Mouse (Mus musculus) kidney, embryonic 15.5 days (tissue): ENCODE measurements around the gene Tnfrsf17. TPM values are rescaled to one million over a fixed set of nuclear protein-coding genes. Genes with fewer than 3 reads are reported as not detected.
"Not testable (repeated sequence)": the region's sequence is repeated elsewhere in the genome, so short reads cannot be mapped to it uniquely, and the experiment has no call there.

Experiments used
- ATAC-seq: fragments of 200-750 bp; cut with Nextera tagmentation; replicated peaks from 2 replicates; pipeline ENCODE4 v1.8.0; 2017; ENCODE audit warnings: moderate TSS enrichment; ENCODE audit not compliant: low FRiP score
- H3K27ac ChIP-seq: fragments of 300-500 bp; sonication (generic); 2 replicates; pipeline ENCODE4 v1.5.1; 2015; ENCODE audit warnings: mild to moderate bottlenecking, inconsistent platforms
- H3K27me3 ChIP-seq: fragments of 300-500 bp; sonication (generic); 2 replicates; pipeline ENCODE4 v1.6.1; 2015; ENCODE audit warnings: inconsistent platforms
- H3K36me3 ChIP-seq: fragments of 300-500 bp; sonication (generic); 2 replicates; pipeline ENCODE4 v1.6.1; 2015; ENCODE audit warnings: inconsistent platforms
- H3K4me1 ChIP-seq: fragments of 300-500 bp; sonication (generic); 2 replicates; pipeline ENCODE4 v1.6.1; 2015; ENCODE audit warnings: inconsistent platforms
- H3K4me2 ChIP-seq: fragments of 300-500 bp; sonication (generic); 2 replicates; pipeline ENCODE4 v1.6.1; 2015; ENCODE audit warnings: moderate library complexity, mild to moderate bottlenecking, inconsistent platforms
- H3K4me3 ChIP-seq: fragments of 300-500 bp; sonication (generic); replicated peaks from 2 replicates; pipeline ENCODE4 v1.5.1; 2015; ENCODE audit warnings: mild to moderate bottlenecking, inconsistent platforms
- H3K9ac ChIP-seq: fragments of 300-500 bp; sonication (generic); 2 replicates; pipeline ENCODE4 v1.6.1; 2015; ENCODE audit warnings: mild to moderate bottlenecking, inconsistent platforms
- H3K9me3 ChIP-seq: fragments of 300-500 bp; sonication (generic); replicated peaks from 2 replicates; pipeline ENCODE4 v1.6.1; 2016; ENCODE audit warnings: inconsistent platforms
- WGBS: fragments of 180-500 bp; shearing (Covaris S2); methylation state at CpG from one replicate; pipeline ENCODE4 v1.1.7; 2015; ENCODE audit warnings: mixed read lengths; 5-methylcytosine and 5-hydroxymethylcytosine counted together
- polyA plus RNA-seq: library from polyadenylated mRNA; unstranded; fragments of >200 nt; fragmentation: Nextera tagmentation; extraction: Ambion mirVana; gene quantifications from 2 replicates; pipeline ENCODE4 v1.2.1, GENCODE M21; 2015

Gene Tnfrsf17
- polyA plus RNA-seq = not detected in 2 replicates

DNA sequence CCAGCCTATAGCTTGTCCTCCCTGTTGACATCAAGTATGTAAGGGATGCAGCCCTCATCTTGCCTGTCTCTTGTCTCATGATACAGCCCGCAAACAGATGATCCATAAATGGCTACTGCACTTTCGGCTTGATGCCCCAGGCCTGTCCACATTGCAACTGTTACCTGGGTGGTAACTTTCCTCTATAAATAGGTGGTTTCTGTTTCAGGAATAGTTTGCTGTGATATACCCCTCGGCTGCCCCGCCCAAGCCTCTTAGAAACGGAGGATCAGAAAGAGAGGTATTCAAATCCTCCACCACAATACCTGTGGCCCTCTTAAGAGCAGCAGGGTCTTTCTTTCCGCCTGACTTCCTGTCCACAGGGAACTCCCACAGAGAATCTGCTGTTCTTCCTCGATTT lies at the start of gene Tnfrsf17:
TSS of gene Tnfrsf17 (plus strand) at position 301 of the 400 bp plus-strand sequence.
- H3K27ac ChIP-seq = no peak within 1 kb of the TSS
- H3K4me1 ChIP-seq = peaks cover 10% of the 10 kb centered on the region
- H3K4me3 ChIP-seq = no peak within 1 kb of the TSS
- H3K27me3 ChIP-seq = no peaks in the 10 kb centered on the region
- no peak within 1 kb of the TSS for H3K9ac ChIP-seq
- WGBS = 72% methylated on average over 7 of the region's 7 CpGs
- no peak for ATAC-seq
- H3K36me3 ChIP-seq = no peaks in the 10 kb centered on the region
- no peak within 1 kb of the TSS for H3K4me2 ChIP-seq
- H3K9me3 ChIP-seq = no peaks in the 10 kb centered on the region

DNA sequence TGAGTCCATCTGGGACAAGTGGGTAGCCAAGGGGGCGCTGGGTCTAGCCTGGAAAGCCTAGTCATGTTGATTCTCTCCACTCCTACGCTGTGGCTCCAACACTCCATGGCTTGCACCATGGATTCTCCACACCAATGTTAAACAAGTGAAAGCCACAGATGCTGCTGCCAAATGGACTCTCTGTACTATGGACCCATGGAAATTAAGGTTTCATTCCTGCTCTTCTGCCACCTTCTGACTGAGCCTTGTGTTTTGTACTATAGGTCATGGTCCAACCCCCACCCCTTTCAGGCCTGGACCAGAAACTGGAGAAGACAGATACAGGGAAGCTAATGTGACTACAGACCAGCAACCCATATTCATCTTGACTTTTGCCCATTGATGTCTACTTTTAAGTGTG lies 47.1 kb upstream of the Tnfrsf17 start:
- Histone ChIP-seq H3K4me1 (no peaks in the 10 kb centered on the region), H3K27ac (no peak overlapping the region), H3K36me3 (no peaks in the 10 kb centered on the region), H3K4me3 (no peak overlapping the region), H3K9ac (no peak overlapping the region), H3K4me2 (no peak overlapping the region), H3K9me3 (no peaks in the 10 kb centered on the region), H3K27me3 (no peaks in the 10 kb centered on the region)
- ATAC-seq = no peak
- WGBS = 84% methylated on average over 2 of the region's 2 CpGs

DNA sequence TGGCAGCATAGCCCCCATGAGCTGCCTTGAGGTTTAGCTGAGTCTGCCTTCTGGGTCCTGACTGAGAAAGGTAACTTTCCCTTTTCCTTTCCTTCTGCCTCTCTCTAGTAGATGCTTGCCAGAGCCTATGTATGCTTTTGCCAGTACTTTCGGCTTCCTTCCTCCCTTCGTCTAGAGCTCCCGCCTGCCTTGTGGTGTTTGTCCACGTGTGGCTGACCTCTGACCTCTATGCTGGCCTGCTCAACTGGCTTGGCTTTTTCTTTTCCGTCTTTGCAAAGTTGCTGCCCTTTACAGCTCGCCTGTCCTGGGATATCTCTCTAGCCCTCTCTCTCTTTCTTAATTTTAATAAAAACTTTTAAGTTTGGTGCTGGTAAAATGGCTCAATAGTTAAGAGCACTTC lies 43.8 kb upstream of the Tnfrsf17 start:
- no peak overlapping the region for H3K4me3 ChIP-seq
- no peak overlapping the region for H3K4me2 ChIP-seq
- ATAC-seq = no peak
- no peaks in the 10 kb centered on the region for H3K4me1 ChIP-seq
- WGBS = 31% methylated on average over 6 of the region's 6 CpGs
- H3K36me3 ChIP-seq = no peaks in the 10 kb centered on the region
- H3K27me3 ChIP-seq = no peaks in the 10 kb centered on the region
- no peaks in the 10 kb centered on the region for H3K9me3 ChIP-seq
- no peak overlapping the region for H3K27ac ChIP-seq
- H3K9ac ChIP-seq = no peak overlapping the region

DNA sequence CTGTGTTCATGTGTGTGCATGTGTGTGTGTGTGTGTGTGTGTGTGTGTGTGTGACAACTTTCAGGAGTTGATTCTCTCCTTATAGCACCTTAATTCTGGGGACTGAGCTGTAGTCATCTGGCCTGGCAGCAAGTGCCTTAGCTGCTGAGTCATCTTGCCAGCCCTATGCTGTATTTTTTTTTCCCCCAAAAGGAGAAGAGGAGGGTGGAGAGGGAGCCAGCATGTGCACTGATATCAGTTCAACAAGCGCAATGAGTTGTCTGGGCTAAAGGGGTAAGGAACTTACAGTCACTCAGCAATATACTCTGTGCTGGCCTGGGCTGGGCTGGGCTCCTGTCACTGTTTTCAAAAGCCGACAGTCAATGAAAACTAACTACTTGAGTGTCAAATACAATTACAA lies 43.0 kb upstream of the Tnfrsf17 start:
- H3K27me3 ChIP-seq = no peaks in the 10 kb centered on the region
- H3K27ac ChIP-seq = no peak overlapping the region
- no peak overlapping the region for H3K9ac ChIP-seq
- ATAC-seq = 0 out of 2 replicates have a peak, but pooled peaks have one; percentile 54
- no peak overlapping the region for H3K4me3 ChIP-seq
- no peaks in the 10 kb centered on the region for H3K4me1 ChIP-seq
- H3K4me2 ChIP-seq = no peak overlapping the region
- H3K9me3 ChIP-seq = no peaks in the 10 kb centered on the region
- no peaks in the 10 kb centered on the region for H3K36me3 ChIP-seq
- WGBS = 87% methylated on average over 2 of the region's 2 CpGs

DNA sequence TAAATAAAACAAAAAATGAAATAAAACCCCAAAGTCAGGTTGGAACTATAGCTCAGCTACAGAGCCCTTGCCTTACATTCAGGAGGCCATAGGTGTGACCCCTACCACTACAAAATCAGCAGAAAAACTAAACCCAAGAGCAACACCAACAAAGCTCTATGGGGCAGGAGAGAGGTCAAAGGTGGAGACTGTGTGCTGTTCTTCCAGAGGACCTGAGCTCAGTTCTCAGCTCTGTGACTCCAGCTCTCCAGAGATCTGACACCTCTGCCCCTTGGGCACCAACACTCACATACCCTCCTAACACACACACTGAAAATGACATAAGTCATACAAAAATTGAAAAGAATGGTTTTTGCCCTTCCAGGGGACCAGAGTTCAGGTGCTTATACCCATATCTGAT lies 42.5 kb upstream of the Tnfrsf17 start:
- Histone ChIP-seq H3K4me2 (no peak overlapping the region), H3K36me3 (no peaks in the 10 kb centered on the region), H3K9ac (no peak overlapping the region), H3K4me1 (no peaks in the 10 kb centered on the region), H3K9me3 (no peaks in the 10 kb centered on the region), H3K4me3 (no peak overlapping the region), H3K27me3 (no peaks in the 10 kb centered on the region), H3K27ac (no peak overlapping the region)
- no peak for ATAC-seq

DNA sequence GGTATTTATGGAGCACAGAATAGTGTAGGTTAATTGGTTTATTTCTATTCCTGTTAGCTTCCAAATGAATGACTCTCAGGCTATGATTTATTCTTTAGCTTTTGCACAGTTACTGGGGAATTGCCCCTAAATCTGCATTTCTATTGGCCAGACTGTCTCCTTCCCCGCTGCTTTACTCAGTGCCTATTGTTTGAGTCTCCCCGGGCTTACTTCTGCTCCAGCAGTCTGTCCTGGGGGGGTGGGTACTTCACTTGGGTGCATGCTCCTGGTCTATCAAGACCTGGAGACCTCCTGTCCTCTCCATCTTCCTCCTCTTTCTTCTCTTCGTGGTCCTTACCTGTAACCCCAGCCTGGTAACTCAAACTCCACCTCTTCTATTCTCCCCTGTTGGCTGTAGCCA lies 36.7 kb upstream of the Tnfrsf17 start:
- no peak overlapping the region for H3K27ac ChIP-seq
- no peak overlapping the region for H3K4me3 ChIP-seq
- no peaks in the 10 kb centered on the region for H3K36me3 ChIP-seq
- ATAC-seq = no peak
- 41% methylated on average over 3 of the region's 3 CpGs for WGBS
- H3K9ac ChIP-seq = no peak overlapping the region
- H3K4me2 ChIP-seq = no peak overlapping the region
- H3K4me1 ChIP-seq = no peaks in the 10 kb centered on the region
- H3K9me3 ChIP-seq = no peaks in the 10 kb centered on the region
- no peaks in the 10 kb centered on the region for H3K27me3 ChIP-seq

DNA sequence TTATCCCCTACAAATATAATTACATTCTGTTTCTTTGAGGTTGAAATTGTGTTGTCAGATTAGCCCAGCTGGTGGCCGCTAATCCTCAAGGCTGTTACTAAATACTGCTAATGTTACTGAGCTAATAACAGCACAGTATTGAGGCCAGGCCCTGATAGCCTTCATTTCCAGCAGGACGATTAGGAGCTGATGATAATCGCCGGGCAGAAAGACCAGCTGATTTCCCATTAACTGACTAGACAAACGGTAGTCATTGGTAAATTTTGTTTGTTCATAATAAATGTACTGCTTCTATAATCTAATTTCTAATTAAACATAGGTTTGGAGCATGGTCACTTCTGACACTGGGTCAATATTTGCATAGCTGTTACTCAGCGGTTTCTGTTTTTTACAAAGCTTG lies 34.8 kb upstream of the Tnfrsf17 start:
- Histone ChIP-seq H3K27ac (no peak overlapping the region), H3K27me3 (no peaks in the 10 kb centered on the region), H3K9ac (no peak overlapping the region), H3K4me1 (no peaks in the 10 kb centered on the region), H3K9me3 (no peaks in the 10 kb centered on the region), H3K4me3 (no peak overlapping the region), H3K36me3 (no peaks in the 10 kb centered on the region), H3K4me2 (no peak overlapping the region)
- WGBS = 80% methylated on average over 6 of the region's 6 CpGs
- ATAC-seq = no peak

DNA sequence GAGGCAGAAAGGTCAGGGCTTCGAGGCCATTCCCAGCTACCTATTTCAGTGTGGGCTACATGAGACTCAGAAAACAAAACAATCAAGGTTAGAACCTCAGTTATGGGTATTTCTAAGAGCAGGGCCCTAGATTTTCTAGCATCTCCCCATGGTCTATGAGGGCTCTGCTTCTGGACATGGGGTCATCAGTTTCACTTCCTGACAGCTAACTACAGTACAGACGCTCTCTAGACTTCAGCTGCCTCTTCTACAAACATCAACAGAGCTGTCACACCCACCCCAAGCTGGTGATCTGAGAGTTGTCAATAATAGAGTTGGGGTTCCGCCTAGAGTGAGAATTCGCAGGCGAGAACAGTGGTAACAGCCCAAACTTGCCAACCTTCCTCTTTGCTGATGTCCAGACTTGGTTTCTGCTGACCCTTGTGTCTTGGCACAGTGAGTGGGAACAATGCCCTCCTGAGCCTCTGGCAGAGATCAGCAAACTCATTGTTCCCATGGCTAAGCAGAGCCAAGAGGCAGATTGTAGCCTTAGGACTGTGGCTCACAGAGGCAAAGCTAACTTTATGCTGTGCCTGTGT lies 30.9 kb upstream of the Tnfrsf17 start:
- Histone ChIP-seq H3K4me1 (no peaks in the 10 kb centered on the region), H3K27ac (no peak overlapping the region), H3K9ac (no peak overlapping the region), H3K4me2 (no peak overlapping the region), H3K36me3 (no peaks in the 10 kb centered on the region), H3K4me3 (no peak overlapping the region), H3K9me3 (no peaks in the 10 kb centered on the region), H3K27me3 (no peaks in the 10 kb centered on the region)
- no peak for ATAC-seq
- 85% methylated on average over 5 of the region's 5 CpGs for WGBS

DNA sequence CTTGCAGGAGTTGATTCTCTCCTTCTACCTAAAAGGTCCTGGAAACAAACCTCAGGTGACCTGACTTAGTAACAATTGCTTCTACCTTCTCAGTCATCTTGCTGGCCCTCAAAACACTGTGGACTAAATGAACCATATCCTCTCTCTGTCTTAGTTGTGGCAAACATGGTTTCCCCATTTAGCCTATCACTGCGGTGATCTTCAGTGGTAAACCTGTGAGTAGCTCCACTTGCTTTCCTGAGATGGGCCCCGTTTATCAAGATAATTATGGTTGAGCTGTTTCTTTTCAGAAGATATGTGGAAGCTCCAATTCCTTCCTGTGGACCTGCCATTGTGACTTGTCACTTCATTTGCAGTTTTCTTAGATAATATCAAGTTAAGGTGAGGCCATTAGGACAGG lies 28.7 kb upstream of the Tnfrsf17 start:
- H3K4me2 ChIP-seq = no peak overlapping the region
- H3K27ac ChIP-seq = no peak overlapping the region
- H3K4me3 ChIP-seq = no peak overlapping the region
- H3K9ac ChIP-seq = no peak overlapping the region
- no peak for ATAC-seq
- H3K27me3 ChIP-seq = no peaks in the 10 kb centered on the region
- no peaks in the 10 kb centered on the region for H3K36me3 ChIP-seq
- WGBS = 86% methylated on average over 2 of the region's 2 CpGs
- peaks cover 8% of the 10 kb centered on the region; the same call in 1 of the 2 replicates for H3K9me3 ChIP-seq
- no peaks in the 10 kb centered on the region for H3K4me1 ChIP-seq

DNA sequence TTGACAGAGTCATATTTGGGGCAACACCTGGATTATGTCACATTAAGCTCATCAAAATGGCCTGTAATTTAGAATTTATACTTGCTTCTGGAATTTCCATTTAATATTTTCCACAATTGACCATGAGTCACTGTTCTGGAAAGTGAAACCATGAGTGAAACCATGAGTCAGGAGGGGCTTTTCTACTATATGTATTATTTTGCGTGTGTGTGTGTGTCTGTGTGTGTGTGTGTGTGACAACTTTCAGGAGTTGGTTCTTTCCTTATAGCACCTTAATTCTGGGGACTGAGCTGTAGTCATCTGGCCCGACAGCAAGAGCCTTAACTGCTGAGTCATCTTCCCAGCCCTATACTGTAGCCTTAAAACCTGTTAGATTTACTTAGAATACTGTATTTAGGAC lies 27.7 kb upstream of the Tnfrsf17 start:
- Histone ChIP-seq H3K9me3 (peaks cover 16% of the 10 kb centered on the region; the same call in 1 of the 2 replicates), H3K4me1 (no peaks in the 10 kb centered on the region), H3K9ac (no peak overlapping the region), H3K36me3 (no peaks in the 10 kb centered on the region), H3K27ac (no peak overlapping the region), H3K4me2 (no peak overlapping the region), H3K27me3 (no peaks in the 10 kb centered on the region), H3K4me3 (no peak overlapping the region)
- WGBS = 92% methylated on average over 2 of the region's 2 CpGs
- ATAC-seq = no peak

DNA sequence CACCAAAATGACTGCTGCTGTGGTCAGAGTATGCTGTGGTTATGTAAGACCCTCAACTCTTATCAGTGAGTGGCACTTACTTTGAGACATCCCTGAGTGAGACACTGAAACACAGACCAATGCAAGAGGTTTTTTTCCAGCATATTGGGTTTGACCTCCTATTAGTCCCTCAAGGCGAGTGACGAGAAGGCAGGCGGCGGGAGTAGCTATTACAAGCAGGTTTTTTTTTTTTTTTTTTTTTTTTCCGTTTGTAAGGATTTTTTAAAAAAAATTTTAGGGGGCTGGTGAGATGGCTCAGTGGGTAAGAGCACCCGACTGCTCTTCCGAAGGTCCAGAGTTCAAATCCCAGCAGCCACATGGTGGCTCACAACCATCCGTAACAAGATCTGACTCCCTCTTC lies 24.7 kb upstream of the Tnfrsf17 start:
- peaks cover 16% of the 10 kb centered on the region; the same call in 1 of the 2 replicates for H3K9me3 ChIP-seq
- not testable (repeated sequence) for H3K4me1 ChIP-seq, H3K27ac ChIP-seq, ATAC-seq, H3K4me3 ChIP-seq, H3K4me2 ChIP-seq, H3K36me3 ChIP-seq, H3K27me3 ChIP-seq, H3K9ac ChIP-seq
- WGBS = 92% methylated on average over 8 of the region's 8 CpGs

DNA sequence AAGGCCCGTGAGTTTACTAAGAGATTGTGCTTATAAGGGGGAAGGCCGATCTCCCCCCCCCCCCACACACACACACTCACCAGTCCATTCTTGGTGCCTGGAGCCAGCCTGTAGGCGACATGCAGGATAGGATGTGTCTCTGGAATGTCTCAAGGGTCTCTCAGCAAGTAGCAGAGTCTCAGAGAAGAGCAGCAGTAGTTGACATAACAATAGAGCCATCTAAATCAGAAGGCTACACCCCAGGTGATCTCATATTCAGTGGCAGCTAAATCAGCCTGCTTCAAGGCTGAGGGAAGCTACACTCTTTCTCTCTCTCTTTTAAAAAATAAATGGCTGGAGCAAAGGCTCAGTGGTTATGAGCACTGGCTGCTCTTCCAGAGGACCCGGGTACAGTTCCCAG lies 18.0 kb upstream of the Tnfrsf17 start:
- not testable (repeated sequence) for H3K4me2 ChIP-seq, H3K4me3 ChIP-seq, H3K36me3 ChIP-seq, H3K4me1 ChIP-seq, ATAC-seq, H3K9ac ChIP-seq, H3K27ac ChIP-seq, H3K9me3 ChIP-seq, H3K27me3 ChIP-seq
- 80% methylated on average over 4 of the region's 4 CpGs for WGBS

DNA sequence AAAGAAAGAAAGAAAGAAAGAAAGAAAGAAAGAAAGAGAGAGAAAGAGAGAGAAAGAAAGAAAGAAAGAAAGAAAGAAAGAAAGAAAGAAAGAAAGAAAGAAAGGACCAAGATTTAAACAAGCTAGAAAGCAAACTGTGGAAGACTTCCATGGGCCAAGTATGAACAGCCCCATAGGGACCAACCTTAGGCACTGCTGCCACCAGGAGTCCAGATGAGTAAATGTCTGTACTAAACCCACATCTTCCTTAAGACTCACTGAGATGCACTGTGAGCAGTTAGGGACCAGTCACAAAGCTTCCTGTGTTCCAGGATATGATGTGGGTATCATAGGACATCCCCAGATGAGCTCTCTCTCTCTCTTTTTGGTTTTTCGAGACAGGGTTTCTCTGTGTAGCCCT lies 15.9 kb upstream of the Tnfrsf17 start:
- ATAC-seq, H3K27ac ChIP-seq, H3K4me3 ChIP-seq, H3K4me1 ChIP-seq, H3K36me3 ChIP-seq, H3K27me3 ChIP-seq, H3K4me2 ChIP-seq, H3K9me3 ChIP-seq, H3K9ac ChIP-seq: not testable (repeated sequence)
- 59% methylated on average over 1 of the region's 1 CpGs for WGBS
